Mouse (Mus musculus) intestine, embryonic 16.5 days (tissue): Measurements from ENCODE around the gene Gm8947. TPM values are rescaled to one million over a fixed set of nuclear protein-coding genes. Genes with fewer than 3 reads are reported as not detected.

Experiments
- ATAC-seq: fragments of 200-750 bp; cut with Nextera tagmentation; 2 replicates; pipeline ENCODE4 v1.8.0; 2017; ENCODE audit warnings: moderate TSS enrichment, moderate library complexity
- H3K27ac ChIP-seq: fragments of 300-500 bp; sonication (generic); 2 replicates; pipeline ENCODE4 v1.5.1; 2014; ENCODE audit warnings: mild to moderate bottlenecking, low read length
- H3K27me3 ChIP-seq: fragments of 300-500 bp; sonication (generic); replicated peaks from 2 replicates; pipeline ENCODE4 v1.6.1; 2014; ENCODE audit warnings: low read length, control low read depth, mixed read lengths; ENCODE audit not compliant: control insufficient read depth, insufficient read depth
- H3K36me3 ChIP-seq: fragments of 300-500 bp; sonication (generic); 2 replicates; pipeline ENCODE4 v1.6.1; 2014; ENCODE audit warnings: low read length, control low read depth; ENCODE audit not compliant: control insufficient read depth, insufficient read depth
- H3K4me1 ChIP-seq: fragments of 300-500 bp; sonication (generic); 2 replicates; pipeline ENCODE4 v1.6.1; 2014; ENCODE audit warnings: low read length, control low read depth, mixed read lengths; ENCODE audit not compliant: control insufficient read depth, insufficient read depth
- H3K4me2 ChIP-seq: fragments of 300-500 bp; sonication (generic); 2 replicates; pipeline ENCODE4 v1.6.1; 2014; ENCODE audit warnings: low read depth, low read length, control low read depth
- H3K4me3 ChIP-seq: fragments of 300-500 bp; sonication (generic); 2 replicates; pipeline ENCODE4 v1.5.1; 2014; ENCODE audit warnings: mild to moderate bottlenecking, low read length
- H3K9ac ChIP-seq: fragments of 300-500 bp; sonication (generic); 2 replicates; pipeline ENCODE4 v1.6.1; 2014; ENCODE audit warnings: low read depth, low read length
- H3K9me3 ChIP-seq: fragments of 300-500 bp; sonication (generic); 2 replicates; pipeline ENCODE4 v1.6.1; 2016; ENCODE audit warnings: low read length, control low read depth; ENCODE audit not compliant: control insufficient read depth
- WGBS: fragments of 180-500 bp; shearing (Covaris S2); extraction: QIAGEN DNeasy Blood & Tissue Kit; methylation state at CpG from one replicate; pipeline ENCODE4 v1.1.7; 2014; 5-methylcytosine and 5-hydroxymethylcytosine counted together
- polyA plus RNA-seq: library from polyadenylated mRNA; unstranded; fragments of >200 nt; fragmentation: Nextera tagmentation; extraction: Ambion mirVana; gene quantifications from 2 replicates; pipeline ENCODE4 v1.2.1, GENCODE M21; 2015

The Gm8947 gene
- polyA plus RNA-seq, 1 experiment from 2014 or later: not detected

DNA sequence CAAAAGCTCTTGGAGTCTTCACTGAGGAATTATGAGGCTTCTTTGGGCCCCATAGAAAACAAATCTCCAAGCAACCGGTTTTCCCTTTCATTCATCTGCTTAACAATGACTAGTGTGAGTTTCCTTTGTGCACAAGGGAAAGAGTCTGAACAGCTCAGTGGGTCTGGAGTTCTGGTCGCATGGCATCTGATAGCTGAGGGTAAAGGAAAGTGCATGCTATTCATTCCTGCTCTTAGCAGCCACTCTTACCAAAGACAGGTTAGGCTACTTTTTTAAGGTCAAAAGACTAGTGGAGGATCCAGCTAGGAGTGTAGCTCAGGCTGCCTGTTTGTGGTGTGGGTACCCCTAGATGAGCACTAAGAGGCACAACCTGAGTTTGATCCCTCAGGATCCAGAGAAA, 43.4 kb downstream of the Gm8947 start:
- H3K9me3 ChIP-seq: no peaks in the 10 kb centered on the region
- no peaks in the 10 kb centered on the region for H3K36me3 ChIP-seq
- H3K9ac ChIP-seq: no peak overlapping the region
- no peaks in the 10 kb centered on the region for H3K27me3 ChIP-seq
- H3K4me3 ChIP-seq: no peak overlapping the region
- no peak overlapping the region for H3K27ac ChIP-seq
- ATAC-seq: no peak
- H3K4me1 ChIP-seq: no peaks in the 10 kb centered on the region
- H3K4me2 ChIP-seq: no peak overlapping the region
- WGBS: 56% methylated on average over 2 of the region's 2 CpGs

DNA sequence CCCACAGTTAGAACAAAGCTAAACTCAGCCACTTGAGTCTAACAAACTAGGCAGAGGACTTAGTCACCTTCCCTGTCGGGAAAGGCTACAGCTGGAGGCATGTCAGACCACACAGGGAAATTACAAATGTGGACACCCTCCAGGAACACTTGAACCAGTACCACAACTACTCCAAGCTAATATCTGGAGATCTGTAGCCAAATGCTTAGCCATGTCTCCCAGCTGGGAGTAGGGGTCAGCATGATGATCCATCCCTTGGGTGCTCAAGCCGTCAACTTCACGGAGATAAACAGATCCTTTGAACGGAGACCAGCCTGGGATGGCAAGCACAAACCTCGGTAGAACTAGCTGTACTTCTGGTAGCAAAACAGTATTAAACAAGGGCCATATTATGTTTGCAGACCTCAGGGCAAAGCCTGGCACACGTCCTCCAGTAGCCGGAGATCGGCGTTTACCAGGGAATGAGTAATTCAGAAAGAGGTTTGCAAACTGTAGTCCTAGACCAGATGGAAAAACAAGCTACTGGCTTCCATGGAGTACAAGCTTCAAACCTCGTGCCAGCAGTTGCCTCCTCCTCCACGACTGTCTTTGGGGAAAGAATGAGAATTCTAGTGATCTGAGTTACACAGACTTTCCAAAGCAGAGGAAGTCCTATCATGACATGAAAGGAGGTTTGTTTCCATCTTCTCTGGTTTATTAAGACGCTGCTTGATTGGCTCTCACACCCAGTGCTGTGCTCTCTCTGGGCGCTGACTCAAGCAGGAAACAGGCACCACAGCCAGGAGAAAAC, 44.2 kb downstream of the Gm8947 start:
- Histone ChIP-seq H3K4me3 (no peak overlapping the region), H3K4me2 (no peak overlapping the region), H3K4me1 (no peaks in the 10 kb centered on the region), H3K27ac (no peak overlapping the region), H3K27me3 (no peaks in the 10 kb centered on the region), H3K9ac (no peak overlapping the region), H3K9me3 (no peaks in the 10 kb centered on the region), H3K36me3 (no peaks in the 10 kb centered on the region)
- WGBS: 64% methylated on average over 13 of the region's 13 CpGs
- ATAC-seq: no peak

DNA sequence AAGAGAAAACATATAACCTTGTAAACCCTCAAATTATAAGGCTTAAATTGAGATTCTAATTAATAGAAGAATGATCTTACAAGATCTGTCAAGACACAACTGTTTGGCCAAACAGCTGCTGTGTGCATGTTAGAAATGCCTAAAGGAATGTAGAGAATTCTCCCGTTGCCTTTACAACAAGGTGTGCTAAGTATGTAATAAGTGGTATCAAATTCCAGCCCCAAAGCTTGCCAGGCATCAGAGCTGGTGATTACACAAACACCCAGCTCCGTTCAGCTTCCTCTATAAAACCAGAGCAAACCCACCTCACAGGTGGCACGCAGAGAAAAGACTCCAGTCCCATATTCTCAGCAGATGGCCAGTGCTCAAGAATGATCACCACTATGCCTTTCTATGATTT, 45.6 kb downstream of the Gm8947 start:
- H3K9me3 ChIP-seq: no peaks in the 10 kb centered on the region
- no peaks in the 10 kb centered on the region for H3K27me3 ChIP-seq
- no peaks in the 10 kb centered on the region for H3K4me1 ChIP-seq
- no peak overlapping the region for H3K27ac ChIP-seq
- no peak overlapping the region for H3K4me2 ChIP-seq
- ATAC-seq: no peak
- WGBS: 60% methylated on average over 3 of the region's 3 CpGs
- H3K4me3 ChIP-seq: no peak overlapping the region
- no peak overlapping the region for H3K9ac ChIP-seq
- no peaks in the 10 kb centered on the region for H3K36me3 ChIP-seq

DNA sequence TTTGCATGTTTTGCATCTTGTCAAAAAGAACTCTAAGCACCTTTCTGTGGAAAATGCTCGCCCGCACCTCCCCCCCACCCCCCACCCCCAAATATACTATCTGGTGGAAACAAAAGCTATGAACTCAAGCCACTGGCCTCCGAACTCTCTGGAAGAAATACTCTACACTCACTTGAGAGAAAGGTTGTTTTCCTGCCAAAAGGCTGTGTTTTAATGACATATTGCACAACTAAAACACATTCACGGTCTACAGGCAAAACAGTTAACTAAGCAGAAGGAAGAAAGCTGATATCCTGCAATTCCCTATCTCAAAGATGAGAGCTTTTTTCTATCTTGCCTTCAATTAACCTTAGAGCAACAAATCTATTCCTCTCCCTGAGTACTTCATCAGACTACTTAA, 51.2 kb downstream of the Gm8947 start:
- Histone ChIP-seq H3K9ac (no peak overlapping the region), H3K4me3 (no peak overlapping the region), H3K4me1 (no peaks in the 10 kb centered on the region), H3K36me3 (no peaks in the 10 kb centered on the region), H3K4me2 (no peak overlapping the region), H3K27me3 (no peaks in the 10 kb centered on the region), H3K27ac (no peak overlapping the region), H3K9me3 (no peaks in the 10 kb centered on the region)
- WGBS: 82% methylated on average over 4 of the region's 4 CpGs
- ATAC-seq: no peak

Other genes starting within 250 kb of the Gm8947 start
- gene Hmcn1, start 198.9 kb upstream of the Gm8947 start, polyA plus RNA-seq: 3.3 and 3.5 TPM in 2 replicates
- gene Gm47985, start 9.8 kb upstream of the Gm8947 start, polyA plus RNA-seq: 0.26 and 0.32 TPM in 2 replicates
- 0.23 TPM in 1 of 2 replicates, not detected in the other for gene Gm47995, start 6.1 kb downstream of the Gm8947 start, polyA plus RNA-seq
- gene 3110040M04Rik, start 11.7 kb downstream of the Gm8947 start, polyA plus RNA-seq: 0.16 TPM in 1 of 2 replicates, not detected in the other
- not detected in 2 replicates for gene Gm47996, start 17.8 kb downstream of the Gm8947 start, polyA plus RNA-seq
- gene Ivns1abp, start 152.1 kb downstream of the Gm8947 start, polyA plus RNA-seq: 331 and 345 TPM in 2 replicates
- gene Swt1, start 236.1 kb downstream of the Gm8947 start, polyA plus RNA-seq: 30.9 and 31.9 TPM in 2 replicates
- 35.7 and 37.2 TPM in 2 replicates for gene Trmt1l, start 236.2 kb downstream of the Gm8947 start, polyA plus RNA-seq